Mouse (Mus musculus) kidney, embryonic 16.5 days (tissue): Measurements from ENCODE around the gene Tns1. TPM values are rescaled to one million over a fixed set of nuclear protein-coding genes. Genes with fewer than 3 reads are reported as not detected.

Experiments used
- ATAC-seq: fragments of 200-750 bp; cut with Nextera tagmentation; 2 replicates; pipeline ENCODE4 v1.8.0; 2017; ENCODE audit warnings: moderate TSS enrichment; ENCODE audit not compliant: low FRiP score, low TSS enrichment
- H3K27ac ChIP-seq: fragments of 300-500 bp; sonication (generic); 2 replicates; pipeline ENCODE4 v1.5.1; 2014; ENCODE audit warnings: low read length
- H3K27me3 ChIP-seq: fragments of 300-500 bp; sonication (generic); 2 replicates; pipeline ENCODE4 v1.6.1; 2014; ENCODE audit warnings: low read length, control low read depth, mixed read lengths; ENCODE audit not compliant: insufficient read depth
- H3K36me3 ChIP-seq: fragments of 300-500 bp; sonication (generic); 2 replicates; pipeline ENCODE4 v1.6.1; 2014; ENCODE audit warnings: low read length, control low read depth, mixed read lengths; ENCODE audit not compliant: insufficient read depth
- H3K4me1 ChIP-seq: fragments of 300-500 bp; sonication (generic); 2 replicates; pipeline ENCODE4 v1.6.1; 2014; ENCODE audit warnings: low read length, control low read depth, mixed read lengths; ENCODE audit not compliant: insufficient read depth
- H3K4me2 ChIP-seq: fragments of 300-500 bp; sonication (generic); replicated peaks from 2 replicates; pipeline ENCODE4 v1.6.1; 2014; ENCODE audit warnings: low read depth, low read length
- H3K4me3 ChIP-seq: fragments of 300-500 bp; sonication (generic); 2 replicates; pipeline ENCODE4 v1.5.1; 2014; ENCODE audit warnings: mild to moderate bottlenecking, low read length
- H3K9ac ChIP-seq: fragments of 300-500 bp; sonication (generic); replicated peaks from 2 replicates; pipeline ENCODE4 v1.6.1; 2014; ENCODE audit warnings: low read length
- H3K9me3 ChIP-seq: fragments of 300-500 bp; sonication (generic); 2 replicates; pipeline ENCODE4 v1.6.1; 2016; ENCODE audit warnings: low read length, control low read depth
- WGBS: fragments of 180-500 bp; shearing (Covaris S2); extraction: QIAGEN DNeasy Blood & Tissue Kit; methylation state at CpG from one replicate; pipeline ENCODE4 v1.1.7; 2014; 5-methylcytosine and 5-hydroxymethylcytosine counted together
- polyA plus RNA-seq: library from polyadenylated mRNA; unstranded; fragments of >200 nt; fragmentation: Nextera tagmentation; extraction: Ambion mirVana; gene quantifications from 2 replicates; pipeline ENCODE4 v1.2.1, GENCODE M21; 2015

Gene Tns1
- polyA plus RNA-seq, 1 experiment from 2014 or later = 77.3 TPM

- no peak for ATAC-seq
- Histone ChIP-seq H3K27ac (peak overlapping the region; percentile 91), H3K9ac (no peak overlapping the region), H3K4me1 (peaks cover 81% of the 10 kb centered on the region), H3K4me2 (no peak overlapping the region), H3K4me3 (no peak overlapping the region), H3K9me3 (no peaks in the 10 kb centered on the region), H3K36me3 (no peaks in the 10 kb centered on the region), H3K27me3 (no peaks in the 10 kb centered on the region)
- WGBS = 64% methylated on average over 9 of the region's 9 CpGs
Measured at GRCm38 (mm10) chr1:74026703-74027195, 97.5 kb downstream of the Tns1 start.

- Histone ChIP-seq H3K4me1 (peaks cover 70% of the 10 kb centered on the region), H3K27me3 (no peaks in the 10 kb centered on the region), H3K4me2 (no peak overlapping the region; the same call in 1 of the 2 replicates), H3K9ac (no peak overlapping the region), H3K27ac (peak overlapping the region; percentile 91), H3K36me3 (no peaks in the 10 kb centered on the region), H3K9me3 (no peaks in the 10 kb centered on the region), H3K4me3 (no peak overlapping the region)
- ATAC-seq = no peak
- WGBS = 18% methylated on average over 4 of the region's 4 CpGs
Measured at GRCm38 (mm10) chr1:74025651-74026226, 98.5 kb downstream of the Tns1 start.

- H3K27me3 ChIP-seq = no peaks in the 10 kb centered on the region
- ATAC-seq = no peak
- peaks cover 65% of the 10 kb centered on the region for H3K4me1 ChIP-seq
- no peaks in the 10 kb centered on the region for H3K9me3 ChIP-seq
- peak overlapping the region; percentile 91 for H3K27ac ChIP-seq
- H3K4me3 ChIP-seq = no peak overlapping the region
- H3K9ac ChIP-seq = peak overlapping the region; percentile 11; the same call in 1 of the 2 replicates
- 25% methylated on average over 6 of the region's 6 CpGs for WGBS
- H3K36me3 ChIP-seq = no peaks in the 10 kb centered on the region
- H3K4me2 ChIP-seq = no peak overlapping the region; the same call in 1 of the 2 replicates
Measured at GRCm38 (mm10) chr1:74025227-74025626, 99.0 kb downstream of the Tns1 start.

- H3K27me3 ChIP-seq = no peaks in the 10 kb centered on the region
- ATAC-seq = no peak
- H3K9me3 ChIP-seq = no peaks in the 10 kb centered on the region
- H3K27ac ChIP-seq = peak overlapping the region; percentile 91
- H3K9ac ChIP-seq = peak overlapping the region; percentile 39; the same call in 1 of the 2 replicates
- H3K36me3 ChIP-seq = no peaks in the 10 kb centered on the region
- H3K4me1 ChIP-seq = peaks cover 59% of the 10 kb centered on the region
- no peak overlapping the region for H3K4me3 ChIP-seq
- no peak overlapping the region; the same call in 1 of the 2 replicates for H3K4me2 ChIP-seq
- WGBS = 52% methylated on average over 10 of the region's 10 CpGs
Measured at GRCm38 (mm10) chr1:74024452-74025190, 99.6 kb downstream of the Tns1 start.

GRCm38 (mm10) chr1:74022998-74023397 lies 101.3 kb downstream of the Tns1 start:
- no peak for ATAC-seq
- 90% methylated on average over 3 of the region's 3 CpGs for WGBS
- H3K4me2 ChIP-seq = no peak overlapping the region
- H3K27me3 ChIP-seq = no peaks in the 10 kb centered on the region
- H3K4me1 ChIP-seq = peaks cover 43% of the 10 kb centered on the region
- no peak overlapping the region for H3K4me3 ChIP-seq
- no peaks in the 10 kb centered on the region for H3K36me3 ChIP-seq
- no peaks in the 10 kb centered on the region for H3K9me3 ChIP-seq
- no peak overlapping the region for H3K9ac ChIP-seq
- H3K27ac ChIP-seq = no peak overlapping the region

- H3K4me2 ChIP-seq = no peak overlapping the region
- H3K4me3 ChIP-seq = no peak overlapping the region
- 84% methylated on average over 5 of the region's 5 CpGs for WGBS
- ATAC-seq = no peak
- H3K9ac ChIP-seq = no peak overlapping the region
- H3K27me3 ChIP-seq = no peaks in the 10 kb centered on the region
- no peaks in the 10 kb centered on the region for H3K9me3 ChIP-seq
- H3K36me3 ChIP-seq = no peaks in the 10 kb centered on the region
- H3K4me1 ChIP-seq = peaks cover 42% of the 10 kb centered on the region
- no peak overlapping the region for H3K27ac ChIP-seq
Measured at GRCm38 (mm10) chr1:74022536-74022935, 101.7 kb downstream of the Tns1 start.

- H3K9ac ChIP-seq = no peak overlapping the region
- peaks cover 42% of the 10 kb centered on the region for H3K4me1 ChIP-seq
- no peaks in the 10 kb centered on the region for H3K36me3 ChIP-seq
- WGBS = 85% methylated on average over 6 of the region's 6 CpGs
- ATAC-seq = no peak
- no peak overlapping the region for H3K27ac ChIP-seq
- H3K9me3 ChIP-seq = no peaks in the 10 kb centered on the region
- no peak overlapping the region for H3K4me3 ChIP-seq
- no peak overlapping the region for H3K4me2 ChIP-seq
- H3K27me3 ChIP-seq = no peaks in the 10 kb centered on the region
Measured at GRCm38 (mm10) chr1:74020235-74020634, 104.0 kb downstream of the Tns1 start.

- ATAC-seq = no peak
- Histone ChIP-seq H3K4me2 (no peak overlapping the region), H3K4me1 (peaks cover 52% of the 10 kb centered on the region), H3K36me3 (no peaks in the 10 kb centered on the region), H3K27me3 (no peaks in the 10 kb centered on the region), H3K9ac (no peak overlapping the region), H3K9me3 (no peaks in the 10 kb centered on the region), H3K4me3 (no peak overlapping the region), H3K27ac (no peak overlapping the region)
- WGBS = 80% methylated on average over 9 of the region's 9 CpGs
Measured at GRCm38 (mm10) chr1:74017399-74018172, 106.7 kb downstream of the Tns1 start.

GRCm38 (mm10) chr1:74016618-74017017 lies 107.6 kb downstream of the Tns1 start:
- Histone ChIP-seq H3K36me3 (no peaks in the 10 kb centered on the region), H3K4me1 (peaks cover 56% of the 10 kb centered on the region), H3K4me3 (no peak overlapping the region), H3K27me3 (no peaks in the 10 kb centered on the region), H3K9me3 (no peaks in the 10 kb centered on the region), H3K4me2 (no peak overlapping the region), H3K9ac (no peak overlapping the region), H3K27ac (no peak overlapping the region)
- 82% methylated on average over 5 of the region's 5 CpGs for WGBS
- no peak for ATAC-seq
